Mouse (Mus musculus) G1E-ER4 (cell line): ENCODE measurements around the gene Nlrp4b. TPM values are rescaled to one million over a fixed set of nuclear protein-coding genes. Genes with fewer than 3 reads are reported as not detected.

Source experiments
- GATA1 ChIP-seq: IDR thresholded peaks from one replicate; pipeline ENCODE4 v1.8.0; 2012; ENCODE audit warnings: low read length, inconsistent platforms
- polyA plus RNA-seq: library from polyadenylated mRNA; stranded (reverse); fragments of >175 nt; gene quantifications from 2 replicates; pipeline ENCODE4 v1.2.3, GENCODE M21; 2012

The Nlrp4b gene
- not detected in 2 replicates for polyA plus RNA-seq

DNA sequence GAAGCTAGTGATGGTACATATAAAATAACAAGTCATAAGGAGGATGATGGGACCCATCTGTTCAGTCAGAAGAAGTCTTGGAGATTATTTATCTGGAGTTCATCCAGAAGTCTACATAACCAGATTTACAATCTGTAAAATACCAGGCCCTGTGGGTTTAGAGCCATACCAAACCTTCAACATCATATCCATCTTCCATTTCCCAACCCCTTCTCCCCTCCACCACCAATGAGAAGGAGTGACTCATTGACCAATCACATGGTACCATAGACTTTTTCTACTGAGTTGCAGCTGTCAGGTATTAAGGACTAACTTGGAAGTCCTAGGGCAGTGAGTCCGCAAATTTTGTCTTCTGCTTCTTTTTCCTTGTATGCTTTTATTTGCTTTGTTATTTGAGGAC lies at the start of gene Nlrp4b:
Gene Nlrp4b, plus strand, starts transcription at position 301 of the 400 bp plus-strand sequence.
- TF ChIP-seq GATA1 = no peak

DNA sequence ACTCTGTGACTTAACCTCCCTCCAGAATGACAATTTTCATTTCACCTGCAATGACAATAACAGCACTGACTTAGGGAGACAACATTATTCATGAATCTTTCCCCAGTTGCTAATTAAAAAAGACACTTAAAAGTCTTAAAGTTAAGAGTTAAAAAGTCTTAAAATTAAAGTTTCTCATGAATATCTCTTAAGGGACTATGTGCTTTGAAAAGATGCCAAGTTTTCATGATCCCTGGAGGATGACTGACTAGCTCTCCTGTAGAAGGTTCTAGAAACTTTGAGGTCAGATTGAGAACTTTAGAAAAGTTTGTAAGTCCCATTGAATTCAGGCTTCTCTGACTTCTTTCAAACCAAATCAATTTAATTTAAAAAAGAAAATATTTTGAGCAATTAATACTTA lies 66.7 kb downstream of the Nlrp4b start, which contains the start of gene Vmn1r71:
Gene Vmn1r71, minus strand, starts transcription at position 101 of the 400 bp plus-strand sequence.
- TF ChIP-seq GATA1 = no peak

Other genes with a start within 250 kb of the Nlrp4b start
- not detected in 2 replicates for gene Vmn1r67, start 244.5 kb upstream of the Nlrp4b start, polyA plus RNA-seq
- gene Zik1, start 192.4 kb upstream of the Nlrp4b start, polyA plus RNA-seq = not detected in 2 replicates
- not detected in 2 replicates for gene Vmn1r68, start 129.3 kb upstream of the Nlrp4b start, polyA plus RNA-seq
- gene Vmn1r69, start 74.1 kb upstream of the Nlrp4b start, polyA plus RNA-seq = not detected in 2 replicates
- gene Vmn1r70, start 56.3 kb upstream of the Nlrp4b start, polyA plus RNA-seq = 0.01 TPM in 1 of 2 replicates, not detected in the other
- gene Vmn1r71, start 66.6 kb downstream of the Nlrp4b start, polyA plus RNA-seq = not detected in 2 replicates
- not detected in 2 replicates for gene Zscan4b, start 217.3 kb downstream of the Nlrp4b start, polyA plus RNA-seq